Mouse (Mus musculus) erythroblast, embryonic 14.5 days (primary cell): ENCODE measurements around the gene Slc37a3.

Experiments
- GATA1 ChIP-seq: IDR thresholded peaks from 2 replicates; pipeline ENCODE4 v1.6.1; 2012; ENCODE audit warnings: low read length, inconsistent platforms, mixed read lengths
- TAL1 ChIP-seq: IDR thresholded peaks from 3 replicates; pipeline ENCODE4 v1.6.1; 2012; ENCODE audit warnings: low read length, inconsistent platforms, mixed read lengths

DNA sequence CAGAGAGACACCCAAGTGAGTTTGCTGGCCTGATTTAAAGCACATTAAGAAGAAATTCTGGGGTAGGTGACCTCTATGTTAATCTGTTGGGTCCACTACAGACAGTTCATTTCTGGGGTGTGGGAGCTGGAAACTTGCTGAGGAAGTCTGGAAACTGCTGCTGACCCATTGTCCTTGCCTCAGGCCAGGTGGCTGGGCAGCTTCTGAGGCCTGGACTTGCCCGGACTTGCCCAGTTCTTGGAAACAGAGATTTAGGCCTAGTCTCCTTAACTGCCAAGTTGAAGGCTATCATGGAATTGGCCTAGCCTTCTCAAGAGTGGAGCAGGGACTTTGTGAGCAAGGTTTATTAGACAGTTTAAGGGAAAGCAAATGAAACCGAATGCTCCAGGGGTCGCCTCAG, 92.6 kb downstream of the Slc37a3 start:
- TF ChIP-seq GATA1 (no peak), TAL1 (no peak)
